In genomic region chr9:88476138-88476537, GRCm38 (mm10) we compare ENCODE assay signal across 13 mouse cellular contexts. TPM values are rescaled to one million over a fixed set of nuclear protein-coding genes. Genes with fewer than 3 reads are reported as not detected.
DNase-seq lines count a peak whose midpoint lies in the region; ATAC-seq and TF ChIP-seq lines count a peak whose summit lies in the region.
"Had no signal": no experiment of that assay in that cellular context is flagged by ENCODE, and none has a peak within 500 bp of the region (broad histone marks: within the 10 kb centered on the region; RNA-seq: fewer than 3 reads in every experiment).

No protein-coding gene starts in this region.

- TF ChIP-seq CTCF in gastrocnemius, adult 2 months (IDR thresholded peaks at IDR 0.05) = peak; percentile 58
- TF ChIP-seq CTCF in lung, postnatal 0 days (IDR thresholded peaks at IDR 0.05) = peak; percentile 45

- WGBS in lung, postnatal 0 days = 28% methylated on average over 1 of the region's 1 CpGs

- H3K4me2 ChIP-seq in lung, postnatal 0 days (replicated peaks; ENCODE audit: low read depth, low read length) = no peak overlapping the region
- H3K4me2 ChIP-seq: kidney, embryonic 15.5 days had no signal

- peaks cover 5% of the 10 kb centered on the region; the same call in 1 of the 2 replicates for H3K4me1 ChIP-seq in lung, postnatal 0 days (ENCODE audit: insufficient read depth, low read depth, low read length)

- TF ChIP-seq EP300 in lung, postnatal 0 days (IDR thresholded peaks at IDR 0.05) = no peak

- intact Hi-C loops in gastrocnemius, adult 2 months (cut with DNase I) = no loop called here

- no peak overlapping the region for H3K4me3 ChIP-seq in gastrocnemius, adult 2 months
- H3K4me3 ChIP-seq in lung, postnatal 0 days (ENCODE audit: low read depth, low read length) = no peak overlapping the region
- H3K4me3 ChIP-seq: kidney, embryonic 15.5 days had no signal

- no peaks in the 10 kb centered on the region for H3K27me3 ChIP-seq in lung, postnatal 0 days (replicated peaks; ENCODE audit: insufficient read depth, low read length)
- H3K27me3 ChIP-seq: kidney, embryonic 15.5 days had no signal

- no peak for ATAC-seq in lung, postnatal 0 days
- ATAC-seq: midbrain, embryonic 16.5 days had no signal

- no peak overlapping the region for H3K9ac ChIP-seq in lung, postnatal 0 days (replicated peaks; ENCODE audit: low read depth)
- H3K9ac ChIP-seq: kidney, embryonic 15.5 days; liver, embryonic 14.5 days had no signal

- peaks cover 12% of the 10 kb centered on the region; the same call in 1 of the 2 replicates for H3K36me3 ChIP-seq in lung, postnatal 0 days (ENCODE audit: insufficient read depth, low read length)

- no peaks in the 10 kb centered on the region for H3K9me3 ChIP-seq in lung, postnatal 0 days (ENCODE audit: low read length)
- H3K9me3 ChIP-seq: kidney, embryonic 15.5 days had no signal

- DNase-seq in gastrocnemius, adult 2 months = no peak
- no peak for DNase-seq in gastrocnemius, postnatal 25 days
- DNase-seq in lung, postnatal 0 days (ENCODE audit: low spot score) = peak; percentile 16
- DNase-seq in lung, postnatal 14 days = no peak
- DNase-seq in Muller cell, postnatal 12 days (ENCODE audit: inconsistent ontology term) = peak; percentile 8
- peak; percentile 25 for DNase-seq in retina, postnatal 1 day
- DNase-seq in testis, postnatal 14 days (ENCODE audit: low spot score) = no peak
- DNase-seq in embryo, embryonic 10 days (ENCODE audit: low spot score) = no peak
- DNase-seq: embryo, embryonic 11 days; gastrocnemius, postnatal 10 days had no signal

- H3K27ac ChIP-seq in gastrocnemius, adult 2 months = no peak overlapping the region
- no peak overlapping the region for H3K27ac ChIP-seq in lung, postnatal 0 days (ENCODE audit: low read length)
- H3K27ac ChIP-seq: kidney, embryonic 15.5 days; liver, embryonic 14.5 days had no signal

RNA-seq across cellular contexts. Expression of gene Syncrip, which starts 6.2 kb away (rescaled TPM):
- total RNA-seq in gastrocnemius, adult 2 months (2021) = 10 to 100 TPM; 59.4 to 65.0 TPM
- total RNA-seq in gastrocnemius, postnatal 25 days (2021) = 10 to 100 TPM; 38.0 to 45.0 TPM
- 36.0 and 38.8 TPM in 2 replicates for polyA plus RNA-seq in lung, postnatal 0 days (2015; fragmentation: Nextera tagmentation; extraction: Ambion mirVana)

RNA-seq across cellular contexts. Expression of gene Gm20537, which starts 19.7 kb away (rescaled TPM):
- not detected for total RNA-seq in gastrocnemius, adult 2 months (2021)
- total RNA-seq in gastrocnemius, postnatal 25 days (2021) = under 1 TPM in 1 of 2 experiments, not detected in 1; 0.51 TPM
- polyA plus RNA-seq in lung, postnatal 0 days (2015; fragmentation: Nextera tagmentation; extraction: Ambion mirVana) = not detected in 2 replicates
- total RNA-seq: gastrocnemius, postnatal 10 days had no signal

RNA-seq across cellular contexts. Expression of gene Snx14, which starts 37.4 kb away (rescaled TPM):
- 10 to 100 TPM; 13.1 to 17.9 TPM for total RNA-seq in gastrocnemius, adult 2 months (2021)
- 10 to 100 TPM; 12.1 to 12.4 TPM for total RNA-seq in gastrocnemius, postnatal 25 days (2021)
- 20.3 and 23.3 TPM in 2 replicates for polyA plus RNA-seq in lung, postnatal 0 days (2015; fragmentation: Nextera tagmentation; extraction: Ambion mirVana)

Comparison
In these comparisons a context has a peak if more than half of its experiments do, and no peak if none do; other contexts are left out.
1. DNase-seq: peak in lung, postnatal 0 days (single experiment), Muller cell, postnatal 12 days (single experiment) and retina, postnatal 1 day (single experiment); none in gastrocnemius, adult 2 months (single experiment), gastrocnemius, postnatal 25 days (single experiment), lung, postnatal 14 days (single experiment), testis, postnatal 14 days (single experiment) and embryo, embryonic 10 days (single experiment).